Mouse (Mus musculus) MEL (cell line): ENCODE measurements around the gene Etfa. TPM values are rescaled to one million over a fixed set of nuclear protein-coding genes. Genes with fewer than 3 reads are reported as not detected.

Experiments
- DNase-seq: peaks from one replicate; pipeline ENCODE4 v3.0.0; 2011; ENCODE audit warnings: low read depth, low spot score
- H3K27ac ChIP-seq: 2 replicates; pipeline ENCODE4 v1.5.1; 2012; ENCODE audit warnings: low read depth, mild to moderate bottlenecking, control low read depth, low read length, moderate library complexity; ENCODE audit not compliant: control insufficient read depth
- H3K27me3 ChIP-seq, 2 experiments: fragments of 150-350 bp in 1 of 2; sonication (generic) in 1 of 2; 2 replicates each; pipeline ENCODE4 v1.6.1; 2012; ENCODE audit warnings: low read length in 2 of 2, mild to moderate bottlenecking in 2 of 2, improper control_type of control experiment in 1 of 2, moderate library complexity in 1 of 2; ENCODE audit not compliant: insufficient read depth in 2 of 2, control insufficient read depth in 1 of 2
- H3K36me3 ChIP-seq, 2 experiments: 2 replicates each; pipeline ENCODE4 v1.6.1; 2012 to 2014; ENCODE audit warnings: low read length in 2 of 2, improper control_type of control experiment in 1 of 2, inconsistent platforms in 1 of 2, mild to moderate bottlenecking in 1 of 2; ENCODE audit not compliant: insufficient read depth in 2 of 2, control insufficient read depth in 1 of 2
- H3K4me1 ChIP-seq, 2 experiments: fragments of 150-350 bp in 1 of 2; sonication (generic) in 1 of 2; 2 replicates each; pipeline ENCODE4 v1.6.1; 2012; ENCODE audit warnings: low read length in 2 of 2, improper control_type of control experiment in 1 of 2, mild to moderate bottlenecking in 1 of 2; ENCODE audit not compliant: insufficient read depth in 2 of 2, control insufficient read depth in 1 of 2
- H3K4me3 ChIP-seq, 2 experiments: fragments of 150-350 bp in 1 of 2; sonication (generic) in 1 of 2; 2 replicates each; pipeline ENCODE4 v1.5.1; 2012; ENCODE audit warnings: low read depth in 2 of 2, low read length in 2 of 2, mild to moderate bottlenecking in 2 of 2, moderate library complexity in 2 of 2, control low read depth in 1 of 2, improper control_type of control experiment in 1 of 2; ENCODE audit not compliant: control insufficient read depth in 1 of 2, insufficient read depth in 1 of 2
- H3K79me2 ChIP-seq: 2 replicates; pipeline ENCODE4 v1.6.1; 2012; ENCODE audit warnings: mild to moderate bottlenecking, low read length, moderate library complexity; ENCODE audit not compliant: control insufficient read depth, poor library complexity, insufficient read depth
- H3K9ac ChIP-seq: 2 replicates; pipeline ENCODE4 v1.6.1; 2012; ENCODE audit warnings: low read depth, mild to moderate bottlenecking, control low read depth, low read length, moderate library complexity; ENCODE audit not compliant: control insufficient read depth, poor library complexity, severe bottlenecking
- H3K9me3 ChIP-seq: fragments of 150-350 bp; sonication (generic); replicated peaks from 2 replicates; pipeline ENCODE4 v1.6.1; 2012; ENCODE audit warnings: mild to moderate bottlenecking, low read length, improper control_type of control experiment, moderate library complexity; ENCODE audit not compliant: insufficient read depth
- BHLHE40 ChIP-seq: IDR thresholded peaks from 2 replicates; pipeline ENCODE4 v1.6.1; 2012; ENCODE audit warnings: low read depth, mild to moderate bottlenecking, inconsistent platforms, low read length, improper control_type of control experiment, borderline replicate concordance
- CTCF ChIP-seq, 3 experiments: IDR thresholded peaks in 2 of 3; conservative IDR thresholded peaks in 1 of 3; 2 replicates each; pipeline ENCODE4 v1.5.1; 2011 to 2012; ENCODE audit warnings: low read length in 3 of 3, low read depth in 2 of 3, mild to moderate bottlenecking in 2 of 3, improper control_type of control experiment in 1 of 3, inconsistent platforms in 1 of 3, mixed read lengths in 1 of 3, moderate library complexity in 1 of 3; ENCODE audit not compliant: control insufficient read depth in 1 of 3, insufficient read depth in 1 of 3, poor library complexity in 1 of 3, severe bottlenecking in 1 of 3
- ETS1 ChIP-seq: IDR thresholded peaks from 2 replicates; pipeline ENCODE4 v1.6.1; 2012; ENCODE audit warnings: low read depth, mild to moderate bottlenecking, inconsistent platforms, low read length, improper control_type of control experiment, moderate library complexity
- GABPA ChIP-seq: IDR thresholded peaks from 2 replicates; pipeline ENCODE4 v1.6.1; 2012; ENCODE audit warnings: low read depth, mild to moderate bottlenecking, inconsistent platforms, low read length, improper control_type of control experiment, moderate library complexity
- KAT2A ChIP-seq: conservative IDR thresholded peaks from 2 replicates; pipeline ENCODE4 v1.6.1; 2012; ENCODE audit warnings: low read depth, low read length, improper control_type of control experiment, inconsistent platforms
- MAZ ChIP-seq: IDR thresholded peaks from 2 replicates; pipeline ENCODE4 v1.6.1; 2012; ENCODE audit warnings: low read depth, mild to moderate bottlenecking, inconsistent platforms, low read length, improper control_type of control experiment
- MEF2A ChIP-seq: IDR thresholded peaks from 2 replicates; pipeline ENCODE4 v1.6.1; 2014; ENCODE audit warnings: low read depth, mild to moderate bottlenecking, inconsistent platforms, low read length, improper control_type of control experiment; ENCODE audit not compliant: poor library complexity, insufficient replicate concordance, severe bottlenecking; ENCODE audit errors: extremely low read depth
- MXI1 ChIP-seq: IDR thresholded peaks from 2 replicates; pipeline ENCODE4 v1.6.1; 2011; ENCODE audit warnings: mild to moderate bottlenecking, low read depth, low read length, improper control_type of control experiment
- POLR2AphosphoS5 ChIP-seq: IDR thresholded peaks from 2 replicates; pipeline ENCODE4 v1.6.1; 2012; ENCODE audit warnings: low read depth, borderline replicate concordance, mild to moderate bottlenecking, inconsistent platforms, low read length, moderate library complexity, mixed read lengths
- RAD21 ChIP-seq: IDR thresholded peaks from 2 replicates; pipeline ENCODE4 v1.6.1; 2011; ENCODE audit warnings: mild to moderate bottlenecking, low read depth, low read length, improper control_type of control experiment
- RCOR1 ChIP-seq: IDR thresholded peaks from 2 replicates; pipeline ENCODE4 v1.6.1; 2012; ENCODE audit warnings: low read depth, mild to moderate bottlenecking, inconsistent platforms, low read length, improper control_type of control experiment
- SMC3 ChIP-seq: IDR thresholded peaks from 2 replicates; pipeline ENCODE4 v1.6.1; 2011; ENCODE audit warnings: low read depth, low read length, improper control_type of control experiment
- TAL1 ChIP-seq: IDR thresholded peaks from 2 replicates; pipeline ENCODE4 v1.6.1; 2012; ENCODE audit warnings: mild to moderate bottlenecking, inconsistent platforms, low read length, moderate library complexity, mixed read lengths
- TCF12 ChIP-seq: IDR thresholded peaks from 2 replicates; pipeline ENCODE4 v1.6.1; 2014; ENCODE audit warnings: low read depth, mild to moderate bottlenecking, inconsistent platforms, low read length, improper control_type of control experiment, moderate library complexity
- UBTF ChIP-seq: IDR thresholded peaks from 2 replicates; pipeline ENCODE4 v1.6.1; 2012; ENCODE audit warnings: low read depth, mild to moderate bottlenecking, inconsistent platforms, low read length, improper control_type of control experiment, moderate library complexity, borderline replicate concordance; ENCODE audit not compliant: insufficient read depth
- USF1 ChIP-seq: IDR thresholded peaks from 2 replicates; pipeline ENCODE4 v1.6.1; 2014; ENCODE audit warnings: low read depth, mild to moderate bottlenecking, inconsistent platforms, low read length, improper control_type of control experiment, moderate library complexity
- USF2 ChIP-seq, 2 experiments: IDR thresholded peaks; 2 replicates each; pipeline ENCODE4 v1.6.1; 2011 to 2012; ENCODE audit warnings: improper control_type of control experiment in 2 of 2, low read length in 2 of 2, borderline replicate concordance in 1 of 2, inconsistent platforms in 1 of 2, low read depth in 1 of 2, mild to moderate bottlenecking in 1 of 2; ENCODE audit not compliant: insufficient read depth in 1 of 2
- ZC3H11A ChIP-seq: IDR thresholded peaks from 2 replicates; pipeline ENCODE4 v1.6.1; 2012; ENCODE audit warnings: low read depth, mild to moderate bottlenecking, inconsistent platforms, low read length, improper control_type of control experiment
- ZKSCAN1 ChIP-seq: IDR thresholded peaks from 2 replicates; pipeline ENCODE4 v1.6.1; 2012; ENCODE audit warnings: low read depth, mild to moderate bottlenecking, inconsistent platforms, low read length, improper control_type of control experiment, moderate library complexity
- ZNF384 ChIP-seq: IDR thresholded peaks from 2 replicates; pipeline ENCODE4 v1.6.1; 2012; ENCODE audit warnings: low read depth, mild to moderate bottlenecking, inconsistent platforms, low read length, improper control_type of control experiment
- polyA plus RNA-seq, 2 experiments: library from polyadenylated mRNA; stranded (reverse) in 1 of 2; unstranded in 1 of 2; fragments of >175 nt in 1 of 2; fragments of >200 nt in 1 of 2; gene quantifications; 2 replicates each; pipeline versions ENCODE4 v1.2.1 to v1.2.4; 2012; ENCODE audit warnings: low replicate concordance in 2 of 2, low read depth in 1 of 2; ENCODE audit not compliant: insufficient read length in 2 of 2, insufficient read depth in 1 of 2, missing spikeins in 1 of 2
- total RNA-seq: library from RNA; depleted of rRNA; stranded (reverse); fragments of 300-350 nt; gene quantifications from 2 replicates; pipeline ENCODE4 v1.2.3, GENCODE M21; 2012

Gene Etfa
- total and polyA plus RNA-seq, 3 experiments: 37.5 to 126 TPM; not detected in 1

- no peaks in the 10 kb centered on the region for H3K79me2 ChIP-seq
- H3K36me3 ChIP-seq: no peaks in the 10 kb centered on the region
- no peak overlapping the region for H3K9ac ChIP-seq
- DNase-seq: peak; percentile 89
- TF ChIP-seq RAD21 (peak; percentile 94), TCF12 (no peak), GABPA (no peak), RCOR1 (no peak), CTCF (IDR thresholded peaks at IDR 0.05 in 2 of 3, conservative IDR thresholded peaks at IDR 0.05 in 1 of 3; ENCODE audit: control insufficient read depth in 1 of 3, insufficient read depth in 1 of 3, low read depth in 2 of 3, low read length in 3 of 3, poor library complexity in 1 of 3, severe bottlenecking in 1 of 3) (peak; percentile 73 to 86 (median 79)), BHLHE40 (0 out of 2 replicates have a peak, but pooled peaks have one; percentile 31), ZC3H11A (peak; percentile 84), SMC3 (peak; percentile 85)
- no peaks in the 10 kb centered on the region for H3K9me3 ChIP-seq
- no peaks in the 10 kb centered on the region; a peak in 1 of 4 replicates for H3K27me3 ChIP-seq
- H3K4me1 ChIP-seq: no peaks in the 10 kb centered on the region
- no peak overlapping the region for H3K27ac ChIP-seq
- H3K4me3 ChIP-seq: no peak overlapping the region
These were observed 82.6 kb downstream of the Etfa start for GRCm38 (mm10) chr9:55429242-55429975.

- Histone ChIP-seq H3K4me3 (no peak overlapping the region), H3K79me2 (no peaks in the 10 kb centered on the region), H3K9ac (no peak overlapping the region), H3K4me1 (no peaks in the 10 kb centered on the region), H3K9me3 (no peaks in the 10 kb centered on the region), H3K27ac (no peak overlapping the region), H3K36me3 (no peaks in the 10 kb centered on the region), H3K27me3 (no peaks in the 10 kb centered on the region; a peak in 1 of 4 replicates)
- TF ChIP-seq MAZ: no peak
- TF ChIP-seq ETS1: no peak
- no peak for TF ChIP-seq KAT2A
- no peak for TF ChIP-seq POLR2AphosphoS5
- no peak for TF ChIP-seq TCF12
- no peak for TF ChIP-seq BHLHE40
- no peak for TF ChIP-seq UBTF
- TF ChIP-seq ZKSCAN1: no peak
- TF ChIP-seq MEF2A: no peak
- TF ChIP-seq USF1: no peak
- TF ChIP-seq ZNF384: no peak
- no peak for TF ChIP-seq CTCF (IDR thresholded peaks at IDR 0.05 in 2 of 3, conservative IDR thresholded peaks at IDR 0.05 in 1 of 3; ENCODE audit: control insufficient read depth in 1 of 3, insufficient read depth in 1 of 3, low read depth in 2 of 3, low read length in 3 of 3, poor library complexity in 1 of 3, severe bottlenecking in 1 of 3)
- TF ChIP-seq TAL1: no peak
- no peak for TF ChIP-seq RAD21
- TF ChIP-seq MXI1: no peak
- no peak for TF ChIP-seq USF2 (IDR thresholded peaks at IDR 0.05; ENCODE audit: borderline replicate concordance in 1 of 2, insufficient read depth in 1 of 2, low read depth in 1 of 2, low read length in 2 of 2)
- no peak for DNase-seq
These were observed 86.7 kb downstream of the Etfa start for GRCm38 (mm10) chr9:55425271-55425810.
